Mouse (Mus musculus): ENCODE measurements at regions not wholly inside any gene's neighbourhood (a gene's known extent, or its start where the extent isn't known, plus 50 kb on each side); places are given as distances from the start of the nearest gene placed in this dataset.

GRCm38 (mm10) chr14:46300546-46300945 lies 78.7 kb upstream of the Gm15217 start:
- no peak for DNase-seq (ENCODE audit: low spot score in 2 of 2)

- no peak for DNase-seq (ENCODE audit: low spot score in 2 of 2)
Observed at GRCm38 (mm10) chr14:46302601-46303000, 76.6 kb upstream of the Gm15217 start.

GRCm38 (mm10) chr14:46305267-46305666 lies 73.9 kb upstream of the Gm15217 start:
- DNase-seq (ENCODE audit: low spot score in 2 of 2): peak; percentile 6 to 31

- DNase-seq (ENCODE audit: low spot score in 2 of 2): no peak
Observed at GRCm38 (mm10) chr14:46313064-46313463, 66.2 kb upstream of the Gm15217 start.

- DNase-seq (ENCODE audit: low spot score in 2 of 2): no peak
Observed at GRCm38 (mm10) chr14:46316521-46316920, 62.7 kb upstream of the Gm15217 start.

GRCm38 (mm10) chr14:46317406-46318045 lies 61.7 kb upstream of the Gm15217 start:
- DNase-seq (ENCODE audit: low spot score in 2 of 2): no peak

- no peak for DNase-seq (ENCODE audit: low spot score in 2 of 2)
Observed at GRCm38 (mm10) chr14:46328064-46328463, 51.1 kb upstream of the Gm15217 start.

Data from frontal cortex, postnatal 36 days (tissue).